Mouse (Mus musculus): ENCODE results near the gene Gsap.

- no peak for TF ChIP-seq CTCF (IDR thresholded peaks at IDR 0.05)
- no peak for TF ChIP-seq EP300 (IDR thresholded peaks at IDR 0.05)
These were observed 16.7 kb upstream of the Gsap start for GRCm38 (mm10) chr5:21169346-21169745.

Measured in lung, postnatal 0 days (tissue).